Mouse (Mus musculus): Measurements from ENCODE around the gene Mrgprd.

The Mrgprd gene

DNA sequence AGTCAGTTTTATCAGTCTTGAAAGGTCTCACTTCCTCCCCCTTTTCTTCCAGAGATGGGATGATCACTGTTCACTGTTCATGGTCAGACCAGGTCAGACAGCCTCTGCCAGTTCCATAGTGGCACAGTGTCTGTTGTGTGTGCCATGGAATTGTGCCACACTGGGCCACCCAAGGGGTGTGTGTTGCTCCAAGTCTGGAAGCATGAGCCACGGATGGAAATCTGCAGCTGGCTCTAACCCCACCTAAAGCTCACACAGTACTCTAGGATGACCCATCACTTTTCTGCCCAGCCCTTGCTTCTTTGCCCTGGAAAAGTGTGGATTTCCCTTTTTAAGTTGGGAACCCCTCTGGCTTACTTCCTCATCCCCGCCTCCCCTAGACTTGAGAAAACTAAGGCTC, 10.5 kb upstream of the Mrgprd start:
- DNase-seq, result no peak

- no peak for DNase-seq
Observed at GRCm38 (mm10) chr7:145307636-145308035, 7.0 kb upstream of the Mrgprd start.

DNA sequence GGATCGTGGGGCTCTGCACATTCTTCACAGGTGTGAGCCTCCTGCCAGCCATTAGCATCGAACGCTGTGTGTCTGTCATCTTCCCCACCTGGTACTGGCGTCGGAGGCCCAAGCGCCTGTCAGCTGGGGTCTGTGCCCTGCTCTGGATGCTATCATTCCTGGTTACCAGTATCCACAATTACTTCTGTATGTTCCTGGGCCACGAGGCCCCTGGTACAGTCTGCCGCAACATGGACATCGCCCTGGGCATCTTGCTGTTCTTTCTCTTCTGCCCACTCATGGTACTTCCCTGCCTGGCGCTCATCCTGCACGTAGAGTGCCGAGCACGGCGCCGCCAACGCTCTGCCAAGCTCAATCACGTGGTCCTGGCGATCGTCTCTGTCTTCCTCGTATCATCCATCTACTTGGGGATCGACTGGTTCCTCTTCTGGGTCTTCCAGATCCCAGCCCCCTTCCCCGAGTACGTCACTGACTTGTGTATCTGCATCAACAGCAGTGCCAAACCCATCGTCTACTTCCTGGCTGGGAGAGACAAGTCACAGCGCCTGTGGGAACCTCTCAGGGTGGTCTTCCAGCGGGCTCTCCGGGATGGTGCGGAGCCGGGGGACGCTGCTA, 6.5 kb upstream of the Mrgprd start:
- DNase-seq, result no peak

DNA sequence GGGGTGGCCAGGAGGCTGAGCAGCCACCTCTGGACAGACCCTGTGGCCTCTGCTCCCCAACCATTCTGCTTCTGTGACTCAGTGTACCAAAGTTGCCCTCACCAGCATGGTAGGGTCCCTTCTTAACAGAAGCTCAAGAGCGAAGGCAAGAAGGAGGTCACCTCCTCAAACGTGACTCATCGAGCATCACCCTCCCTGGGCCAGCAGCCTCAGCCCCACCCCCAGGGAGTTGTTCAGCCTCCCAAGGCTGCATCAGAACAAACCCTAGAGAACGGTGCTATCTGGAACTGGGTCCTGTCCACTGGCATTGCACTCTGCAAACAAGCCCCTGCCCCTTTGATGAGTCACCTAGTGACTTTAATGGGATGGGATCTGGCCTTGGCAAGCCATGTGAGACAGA, 5.8 kb upstream of the Mrgprd start:
- DNase-seq, result no peak

- DNase-seq, result no peak
Observed at GRCm38 (mm10) chr7:145309877-145310276, 4.8 kb upstream of the Mrgprd start.

- no peak for DNase-seq
Observed at GRCm38 (mm10) chr7:145310526-145310925, 4.1 kb upstream of the Mrgprd start.

DNA sequence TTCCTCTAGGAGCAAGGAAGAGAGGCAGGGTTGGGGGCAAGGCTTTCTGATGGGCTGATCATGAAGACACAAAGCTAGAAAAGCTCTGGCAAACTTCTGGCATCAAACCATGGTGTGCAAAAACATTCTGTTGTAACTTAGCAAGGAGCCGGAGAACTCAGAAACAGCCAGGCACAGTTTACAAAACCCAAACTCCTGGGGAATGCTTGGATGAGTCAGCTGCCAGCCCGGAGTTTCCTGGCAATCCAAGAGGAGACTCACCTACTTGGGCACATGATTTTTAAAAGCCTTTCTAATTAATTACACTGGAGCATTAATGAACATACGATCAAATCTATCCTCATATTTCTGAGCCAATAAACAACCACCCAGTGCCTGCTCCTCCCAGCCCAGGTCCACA, 2.5 kb upstream of the Mrgprd start:
- no peak for DNase-seq

DNA sequence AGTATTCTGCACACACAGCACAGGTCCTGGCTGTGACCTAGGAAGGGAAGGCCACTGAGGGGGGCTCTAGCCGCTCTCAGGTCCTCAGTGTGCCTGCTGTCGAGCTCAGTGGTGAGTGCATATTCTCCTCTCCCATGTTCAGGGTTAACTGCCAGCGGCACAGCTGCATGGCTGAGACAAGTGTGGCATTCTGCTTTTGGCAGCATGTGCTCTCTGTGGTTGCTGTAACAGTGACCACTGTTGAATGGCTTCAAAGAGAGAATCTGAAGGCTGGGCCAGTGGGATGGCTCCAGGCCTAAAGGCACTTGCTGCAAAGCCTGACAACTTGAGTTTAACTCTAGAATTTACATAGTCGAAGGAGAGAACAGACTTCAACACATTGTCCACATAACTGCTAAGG, 2.9 kb downstream of the Mrgprd start:
- no peak for DNase-seq

GRCm38 (mm10) chr7:145319481-145319880, 4.8 kb downstream of the Mrgprd start:
- DNase-seq, result no peak

DNA sequence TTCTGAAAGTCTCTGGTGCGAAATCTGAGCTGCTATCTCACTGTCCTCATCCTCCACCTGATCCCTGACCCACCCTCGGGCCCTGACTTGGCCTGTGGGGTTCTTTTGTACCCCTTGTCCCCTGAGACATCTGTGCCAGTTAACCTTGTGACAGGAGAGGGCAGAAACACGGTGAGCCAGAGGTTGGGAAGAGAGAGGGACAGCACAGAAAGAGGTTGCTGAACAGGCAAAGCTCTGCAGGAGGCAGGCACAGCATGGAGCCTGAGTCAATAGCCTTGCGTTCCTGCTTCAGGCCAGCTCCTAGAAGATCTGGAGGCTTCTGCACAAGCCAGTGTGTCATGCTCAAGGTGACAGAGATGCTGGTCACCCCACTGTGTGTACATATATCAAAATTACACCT, 9.0 kb downstream of the Mrgprd start:
- no peak for DNase-seq

- DNase-seq, result no peak
Observed at GRCm38 (mm10) chr7:145325697-145326096, 11.1 kb downstream of the Mrgprd start.

GRCm38 (mm10) chr7:145329982-145330381, 15.3 kb downstream of the Mrgprd start:
- DNase-seq, result no peak

DNA sequence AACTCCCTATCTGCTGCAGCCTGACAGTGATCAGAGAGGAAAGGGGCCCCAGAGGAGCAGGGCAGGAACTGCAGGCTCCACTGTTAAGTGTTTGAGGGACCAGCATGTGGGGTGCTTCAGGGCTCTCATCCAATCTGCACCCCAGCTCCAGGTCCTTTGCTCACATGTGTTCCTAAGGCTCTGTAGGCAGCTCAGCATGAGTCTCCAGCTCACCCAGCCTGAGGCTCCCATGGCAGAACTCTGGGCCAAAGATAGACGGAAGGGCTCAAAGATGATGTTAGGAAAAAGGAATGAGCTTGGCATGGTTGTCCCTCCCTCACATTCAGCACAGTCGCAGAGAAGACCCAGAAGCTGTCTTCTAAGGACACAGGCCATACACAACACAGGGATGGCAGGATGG, 16.0 kb downstream of the Mrgprd start:
- no peak for DNase-seq

DNA sequence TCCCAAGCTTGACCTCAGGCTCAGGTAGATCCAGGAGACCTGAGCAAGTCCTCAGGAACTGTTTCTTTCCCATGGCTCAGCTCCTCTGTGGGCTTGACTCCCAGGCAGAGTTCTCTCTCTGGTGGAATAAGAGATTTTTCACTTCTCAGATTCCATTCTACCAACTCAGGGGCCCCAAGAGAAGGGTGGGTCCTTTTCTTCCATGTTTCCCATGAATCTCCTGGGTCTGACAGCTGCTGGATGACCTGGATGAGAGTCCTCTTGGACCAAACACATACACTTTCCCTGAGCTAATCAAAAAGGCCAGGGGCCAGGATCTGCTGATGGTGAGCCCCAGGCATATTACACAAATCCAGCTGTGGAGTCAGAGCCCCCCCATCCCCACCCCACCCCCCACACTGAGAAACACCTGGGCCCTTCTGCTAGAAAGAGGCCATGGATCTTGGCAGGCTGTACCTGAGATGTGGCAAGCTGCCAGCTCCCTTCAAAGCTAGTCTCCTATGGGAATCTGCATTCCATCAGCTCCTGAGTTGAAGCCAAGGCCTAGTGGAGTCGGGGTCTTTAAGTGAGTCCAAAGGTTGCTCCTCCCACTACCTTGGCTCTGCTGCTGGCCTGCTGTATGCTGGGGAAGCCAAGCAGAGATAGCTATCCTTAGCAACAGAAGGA, 17.9 kb downstream of the Mrgprd start:
- DNase-seq, result no peak

GRCm38 (mm10) chr7:145333936-145334335, 19.3 kb downstream of the Mrgprd start:
- no peak for DNase-seq

DNA sequence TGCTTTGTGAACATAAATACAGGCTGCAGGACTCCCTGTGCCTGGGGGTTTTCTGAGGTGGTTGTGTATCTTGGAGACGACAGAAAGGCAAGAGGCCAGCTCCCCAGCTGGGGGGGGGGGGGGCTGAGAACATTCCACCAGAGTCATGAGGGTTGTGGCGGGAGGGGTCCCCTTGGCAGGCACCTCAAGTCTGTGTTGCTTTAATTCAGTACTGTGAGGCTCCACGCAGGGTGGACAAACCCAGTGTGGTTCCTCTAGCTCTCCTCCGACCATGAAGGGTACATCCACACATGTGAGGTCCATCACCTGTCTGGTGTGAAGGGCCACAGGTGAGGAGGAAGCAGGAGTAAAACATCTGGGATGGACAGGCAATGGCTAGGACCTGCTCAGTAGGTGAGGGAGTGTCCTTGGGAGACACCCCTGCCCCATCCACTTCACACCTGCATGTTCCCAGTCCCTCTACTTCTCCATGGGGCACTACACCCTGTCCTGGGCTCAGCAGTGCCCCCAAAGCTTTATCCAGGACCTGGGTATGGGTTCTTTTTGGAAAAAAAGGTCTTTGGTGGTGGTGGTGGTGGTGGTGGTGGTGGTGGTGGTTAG, 19.9 kb downstream of the Mrgprd start:
- DNase-seq, result no peak

- no peak for DNase-seq
Observed at GRCm38 (mm10) chr7:145335199-145335598, 20.6 kb downstream of the Mrgprd start.

DNA sequence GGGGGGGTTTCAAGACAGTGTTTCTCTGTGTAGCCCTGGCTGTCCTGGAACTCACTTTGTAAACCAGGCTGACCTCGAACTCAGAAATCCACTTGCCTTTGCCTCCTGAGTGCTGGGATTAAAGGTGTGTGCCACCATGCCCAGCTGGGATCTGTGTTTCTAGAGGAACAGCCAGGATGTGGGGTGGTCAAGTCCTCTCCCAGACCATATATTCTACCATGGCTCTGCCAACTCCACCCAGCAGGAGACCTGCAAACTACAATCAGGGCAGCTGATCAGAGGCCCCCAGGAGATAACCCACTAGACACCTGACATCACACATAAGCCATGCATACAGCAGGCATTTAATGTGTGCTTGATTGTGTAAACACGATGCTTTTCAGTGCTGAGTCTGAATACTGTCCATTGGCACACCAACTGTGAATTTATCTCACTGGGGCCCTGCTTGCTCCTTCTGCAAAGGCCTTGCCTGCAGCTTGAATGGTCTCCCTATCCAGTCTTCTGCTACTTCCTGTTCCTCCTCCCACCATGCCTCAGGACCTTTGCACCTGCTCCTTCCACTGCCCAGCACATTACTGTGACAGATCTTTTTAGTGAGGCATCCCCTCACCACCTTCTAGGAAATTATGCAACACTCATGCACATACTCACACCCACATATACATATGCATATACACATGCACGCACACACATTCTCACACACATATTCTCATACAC, 21.1 kb downstream of the Mrgprd start:
- no peak for DNase-seq

DNA sequence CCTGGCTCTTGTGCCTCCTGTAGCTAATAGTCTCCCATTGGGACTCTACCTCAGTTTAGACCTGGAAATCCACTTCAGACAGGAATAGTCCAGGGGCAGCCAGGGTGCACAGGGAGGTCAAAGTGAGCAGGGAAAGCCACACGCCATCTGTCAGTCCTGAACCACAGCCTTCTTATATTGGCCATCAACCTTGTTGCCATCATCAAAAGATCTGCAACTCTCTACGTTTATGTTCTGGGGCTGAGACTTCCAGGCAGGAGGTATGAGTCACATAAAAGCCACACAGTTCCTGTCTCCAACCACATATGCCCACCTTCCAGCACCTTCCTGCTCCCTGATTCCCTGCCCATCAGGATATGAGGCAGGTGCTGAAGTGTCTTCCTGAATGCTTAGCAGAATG, 23.3 kb downstream of the Mrgprd start:
- DNase-seq, result no peak

- DNase-seq, result no peak
Observed at GRCm38 (mm10) chr7:145340248-145340904, 25.7 kb downstream of the Mrgprd start.
